Mouse (Mus musculus) liver, embryonic 14.5 days (tissue): ENCODE data around the gene Tmtc1.

Experiments used
- CTCF ChIP-seq: IDR thresholded peaks from 2 replicates; pipeline ENCODE4 v1.5.1; 2016; ENCODE audit warnings: antibody characterized with exemption, low read depth, control low read depth
- EP300 ChIP-seq: IDR thresholded peaks from 2 replicates; pipeline ENCODE4 v1.6.1; 2016; ENCODE audit warnings: antibody characterized with exemption, low read depth

- no peak for TF ChIP-seq CTCF
- TF ChIP-seq EP300, result no peak
Observed at GRCm38 (mm10) chr6:148239311-148239710, 204.9 kb downstream of the Tmtc1 start.
